Mouse (Mus musculus) stomach, postnatal 0 days (tissue): Measurements from ENCODE around the gene Morn1. TPM values are rescaled to one million over a fixed set of nuclear protein-coding genes. Genes with fewer than 3 reads are reported as not detected.
A peak's percentile ranks its signal among the peaks of the same experiment; 100 is the strongest.

Experiments used
- ATAC-seq: fragments of 200-750 bp; cut with Nextera tagmentation; 2 replicates; pipeline ENCODE4 v1.8.0; 2017; ENCODE audit not compliant: low FRiP score, low TSS enrichment
- DNase-seq: peaks from one replicate; pipeline ENCODE4 v3.0.0-alpha.2; 2016; ENCODE audit warnings: low spot score
- H3K27ac ChIP-seq: fragments of 300-500 bp; sonication (generic); replicated peaks from 2 replicates; pipeline ENCODE4 v1.5.1; 2014; ENCODE audit warnings: mild to moderate bottlenecking, control low read depth
- H3K27me3 ChIP-seq: fragments of 300-500 bp; sonication (generic); 2 replicates; pipeline ENCODE4 v1.6.1; 2014; ENCODE audit warnings: low read length; ENCODE audit not compliant: control insufficient read depth, insufficient read depth
- H3K36me3 ChIP-seq: fragments of 300-500 bp; sonication (generic); 2 replicates; pipeline ENCODE4 v1.6.1; 2014; ENCODE audit warnings: low read length, mixed read lengths; ENCODE audit not compliant: control insufficient read depth, insufficient read depth
- H3K4me1 ChIP-seq: fragments of 300-500 bp; sonication (generic); replicated peaks from 2 replicates; pipeline ENCODE4 v1.6.1; 2014; ENCODE audit warnings: antibody characterized with exemption; ENCODE audit not compliant: control insufficient read depth, insufficient read depth
- H3K4me2 ChIP-seq: fragments of 300-500 bp; sonication (generic); replicated peaks from 2 replicates; pipeline ENCODE4 v1.6.1; 2014; ENCODE audit warnings: low read depth, mild to moderate bottlenecking, control low read depth, moderate library complexity
- H3K4me3 ChIP-seq: fragments of 300-500 bp; sonication (generic); 2 replicates; pipeline ENCODE4 v1.5.1; 2014; ENCODE audit warnings: low read depth, low read length, control low read depth
- H3K9ac ChIP-seq: fragments of 300-500 bp; sonication (generic); 2 replicates; pipeline ENCODE4 v1.6.1; 2014; ENCODE audit warnings: mild to moderate bottlenecking, low read length, control low read depth, mixed read lengths
- H3K9me3 ChIP-seq: fragments of 300-500 bp; sonication (generic); 2 replicates; pipeline ENCODE4 v1.6.1; 2016; ENCODE audit warnings: low read length; ENCODE audit not compliant: control insufficient read depth
- CTCF ChIP-seq: IDR thresholded peaks from 2 replicates; pipeline ENCODE4 v1.5.1; 2016; ENCODE audit warnings: antibody characterized with exemption, low read depth, mild to moderate bottlenecking, moderate library complexity
- EP300 ChIP-seq: optimal IDR thresholded peaks from 2 replicates; pipeline ENCODE3; 2016; ENCODE audit warnings: antibody characterized with exemption
- WGBS: fragments of 180-500 bp; shearing (Covaris S2); extraction: QIAGEN DNeasy Blood & Tissue Kit; methylation state at CpG from one replicate; pipeline ENCODE4 v1.1.7; 2014; 5-methylcytosine and 5-hydroxymethylcytosine counted together
- polyA plus RNA-seq: library from polyadenylated mRNA; unstranded; fragments of >200 nt; fragmentation: Nextera tagmentation; extraction: Ambion mirVana; gene quantifications from 2 replicates; pipeline ENCODE4 v1.2.1, GENCODE M21; 2015

Gene Morn1
- polyA plus RNA-seq, 1 experiment from 2014 or later = 3.6 TPM

- Histone ChIP-seq H3K4me2 (no peak overlapping the region), H3K36me3 (0 out of 2 replicates have a peak, but pooled peaks cover 2% of the 10 kb centered on the region), H3K9me3 (no peaks in the 10 kb centered on the region), H3K27ac (no peak overlapping the region), H3K4me3 (no peak overlapping the region), H3K4me1 (peaks cover 4% of the 10 kb centered on the region), H3K9ac (no peak overlapping the region), H3K27me3 (no peaks in the 10 kb centered on the region)
- DNase-seq (no peak), ATAC-seq (no peak)
- 89% methylated on average over 13 of the region's 13 CpGs for WGBS
- TF ChIP-seq CTCF (no peak), EP300 (no peak)
These were observed 4.5 kb downstream of the Morn1 start for GRCm38 (mm10) chr4:155090688-155091449.

- no peaks in the 10 kb centered on the region for H3K4me1 ChIP-seq
- H3K36me3 ChIP-seq = 0 out of 2 replicates have a peak, but pooled peaks cover 2% of the 10 kb centered on the region
- H3K9ac ChIP-seq = no peak overlapping the region
- WGBS = 89% methylated on average over 19 of the region's 19 CpGs
- H3K27ac ChIP-seq = 0 out of 2 replicates have a peak overlapping the region, but pooled peaks have one; percentile 18
- DNase-seq (no peak), ATAC-seq (no peak)
- H3K9me3 ChIP-seq = no peaks in the 10 kb centered on the region
- no peak overlapping the region for H3K4me2 ChIP-seq
- TF ChIP-seq CTCF = no peak
- H3K27me3 ChIP-seq = no peaks in the 10 kb centered on the region
- no peak overlapping the region for H3K4me3 ChIP-seq
These were observed 6.5 kb downstream of the Morn1 start for GRCm38 (mm10) chr4:155092718-155093430.

- DNase-seq = no peak
- no peak overlapping the region for H3K4me2 ChIP-seq
- no peaks in the 10 kb centered on the region for H3K4me1 ChIP-seq
- H3K27ac ChIP-seq = 0 out of 2 replicates have a peak overlapping the region, but pooled peaks have one; percentile 18
- H3K4me3 ChIP-seq = no peak overlapping the region
- no peak for ATAC-seq
- no peaks in the 10 kb centered on the region for H3K9me3 ChIP-seq
- no peak for TF ChIP-seq CTCF
- TF ChIP-seq EP300 = no peak
- H3K9ac ChIP-seq = no peak overlapping the region
- no peaks in the 10 kb centered on the region for H3K27me3 ChIP-seq
- 73% methylated on average over 7 of the region's 7 CpGs for WGBS
- H3K36me3 ChIP-seq = 0 out of 2 replicates have a peak, but pooled peaks cover 2% of the 10 kb centered on the region
These were observed 7.2 kb downstream of the Morn1 start for GRCm38 (mm10) chr4:155093431-155094149.

DNA sequence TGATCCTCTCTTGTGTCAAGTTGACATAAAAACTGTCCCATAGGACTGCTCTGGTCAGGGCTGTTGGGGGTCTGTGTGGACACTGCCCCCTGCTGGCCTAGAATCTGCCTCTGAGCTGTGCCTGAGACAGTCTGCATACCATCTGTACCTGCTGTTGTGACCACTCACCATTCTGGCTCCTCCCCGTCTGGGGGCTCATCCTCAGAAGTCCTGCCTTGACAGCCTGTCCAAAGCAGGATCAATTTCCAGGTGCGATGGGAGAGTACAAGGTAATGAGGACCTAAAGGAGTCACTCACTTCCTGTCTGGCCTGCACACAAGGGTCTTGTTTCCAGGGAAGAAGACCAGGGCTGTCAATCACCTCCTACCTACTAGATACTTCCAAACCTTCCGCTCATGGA lies 8.2 kb downstream of the Morn1 start:
- WGBS = 71% methylated on average over 3 of the region's 3 CpGs
- DNase-seq = peak; percentile 69

DNA sequence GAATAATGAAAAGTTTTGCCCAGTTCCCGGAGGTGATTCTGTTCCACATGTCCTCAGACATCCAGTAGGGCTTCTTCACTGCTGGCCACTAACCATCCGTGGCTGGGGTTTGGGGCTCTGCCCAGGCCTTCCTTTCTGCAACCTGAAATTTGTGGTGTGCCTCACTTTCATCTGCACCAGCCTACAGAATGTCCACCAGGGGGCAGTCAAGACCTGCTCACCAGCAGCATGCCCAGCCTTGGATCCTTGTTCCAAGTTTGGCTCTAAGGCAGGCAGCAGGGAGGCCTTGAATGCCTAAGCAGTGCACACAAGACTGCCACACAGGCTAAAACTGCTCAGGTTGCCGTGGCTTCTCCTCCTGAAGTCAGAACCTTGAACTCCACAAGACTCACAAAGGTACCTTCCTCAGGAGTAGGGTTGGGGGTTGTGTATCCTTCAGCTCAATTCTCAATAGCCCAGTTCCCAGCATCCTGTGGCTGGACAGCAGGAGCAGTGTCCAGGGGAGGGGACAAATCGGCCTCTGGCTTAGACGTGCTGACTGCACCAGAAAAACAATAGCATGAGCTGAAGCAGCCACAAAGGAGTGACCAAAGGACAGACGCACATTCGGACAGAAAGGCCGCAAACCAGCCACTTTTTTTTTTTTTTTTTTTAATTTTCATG lies 9.0 kb downstream of the Morn1 start:
- WGBS = 44% methylated on average over 8 of the region's 8 CpGs
- H3K9ac ChIP-seq = no peak overlapping the region
- TF ChIP-seq CTCF = peak; percentile 100
- no peak for TF ChIP-seq EP300

More for the DNA sequence above, 8.2 kb downstream of the Morn1 start:
- Histone ChIP-seq H3K9ac (no peak overlapping the region), H3K36me3 (0 out of 2 replicates have a peak, but pooled peaks cover 2% of the 10 kb centered on the region), H3K9me3 (no peaks in the 10 kb centered on the region), H3K4me1 (no peaks in the 10 kb centered on the region), H3K4me3 (no peak overlapping the region), H3K4me2 (no peak overlapping the region), H3K27me3 (no peaks in the 10 kb centered on the region), H3K27ac (no peak overlapping the region)
- 0 out of 2 replicates have a peak, but pooled peaks have one; percentile 30 for ATAC-seq
- TF ChIP-seq EP300 = no peak
- TF ChIP-seq CTCF = peak; percentile 78

More for the DNA sequence above, 9.0 kb downstream of the Morn1 start:
- peak; percentile 85 for DNase-seq
- no peak overlapping the region for H3K27ac ChIP-seq
- peak; percentile 80 for ATAC-seq
- H3K4me3 ChIP-seq = no peak overlapping the region
- no peaks in the 10 kb centered on the region for H3K36me3 ChIP-seq
- H3K4me1 ChIP-seq = no peaks in the 10 kb centered on the region
- H3K9me3 ChIP-seq = no peaks in the 10 kb centered on the region
- no peak overlapping the region for H3K4me2 ChIP-seq
- no peaks in the 10 kb centered on the region for H3K27me3 ChIP-seq
